Mouse (Mus musculus): Measurements from ENCODE around the gene Zswim8.

DNA sequence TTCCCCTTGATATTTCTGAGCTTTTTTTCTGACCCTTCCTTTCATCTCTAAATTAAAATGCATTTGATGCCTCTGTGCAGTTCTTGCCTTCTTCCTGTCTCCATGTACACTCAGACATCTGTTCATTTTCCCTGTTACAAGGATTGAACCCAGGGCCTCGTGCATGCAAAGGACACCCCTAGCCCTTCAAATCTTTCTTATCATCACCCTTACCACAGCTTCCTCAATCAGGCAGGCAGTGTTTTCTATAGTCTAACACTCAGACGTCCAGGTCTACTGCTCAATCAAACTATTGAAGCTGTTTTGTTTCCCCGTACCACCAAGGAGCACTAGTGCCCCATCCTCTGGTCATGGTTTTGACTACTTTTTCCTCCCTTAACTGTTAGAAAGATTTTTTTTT is 46.4 kb downstream of the Zswim8 start:
- TF ChIP-seq CTCF (IDR thresholded peaks at IDR 0.05; ENCODE audit: control insufficient read depth, insufficient read depth, low read length): no peak
- no peak for TF ChIP-seq POLR2A (IDR thresholded peaks at IDR 0.05; ENCODE audit: borderline replicate concordance, control insufficient read depth, low read depth, low read length)
